Mouse (Mus musculus) embryonic stem cell, embryonic (primary cell): ENCODE data around the gene Cds2.

ENCODE experiments used
- CTCF ChIA-PET, 4 experiments: fragments of 300-600 bp in 2 of 4; fragments of 350-600 bp in 2 of 4; sonication (Branson Sonifier 250); formaldehyde crosslinking; loops; one replicate each; lab custom pipeline; 2022; ENCODE audit warnings: inconsistent platforms in 2 of 4; lab: Charles Lee
- POLR2A ChIA-PET, 4 experiments: fragments of 300-600 bp in 2 of 4; fragments of 350-600 bp in 2 of 4; sonication (Branson Sonifier 250); formaldehyde crosslinking; loops; one replicate each; lab custom pipeline; 2022; ENCODE audit warnings: antibody characterized with exemption in 4 of 4, inconsistent platforms in 1 of 4; lab: Charles Lee

The Cds2 gene

GRCm38 (mm10) chr2:132257350-132258068, 5.4 kb upstream of the Cds2 start:
- CTCF ChIA-PET, result interaction anchor here in 1 of 4 experiments (0.5 kb wide), 1 partner anchor 31 kb away, joined by 4 read pairs; no protein-coding TSS in a partner anchor
- POLR2A ChIA-PET, result interaction anchor here in 2 of 4 experiments (0.6 to 11.8 kb wide), 11 partner anchors 9 to 271 kb away, joined by 3 to 227 read pairs (median 4); no protein-coding TSS in a partner anchor

GRCm38 (mm10) chr2:132260601-132261000, 2.3 kb upstream of the Cds2 start:
- CTCF ChIA-PET, result no interaction called here
- POLR2A ChIA-PET, result interaction anchor here in 3 of 4 experiments (0.6 to 6.8 kb wide), 4 partner anchors 15 to 37 kb away, joined by 6 to 144 read pairs (median 49); no protein-coding TSS in a partner anchor

GRCm38 (mm10) chr2:132262175-132262574, 773 bp upstream of the Cds2 start:
- ChIA-PET CTCF (interaction anchor here in 3 of 4 experiments (0.6 to 1.9 kb wide), 12 partner anchors 8 to 344 kb away, joined by 3 to 11 read pairs (median 4); no protein-coding TSS in a partner anchor), POLR2A (interaction anchor here (0.6 to 6.8 kb wide), 24 partner anchors 9 to 584 kb away, joined by 3 to 144 read pairs (median 5); partner anchors contain the start of genes Pcna (in 4 of the 4), Crls1 (in 1 of the 4) and Rassf2 (in 1 of the 4))

DNA sequence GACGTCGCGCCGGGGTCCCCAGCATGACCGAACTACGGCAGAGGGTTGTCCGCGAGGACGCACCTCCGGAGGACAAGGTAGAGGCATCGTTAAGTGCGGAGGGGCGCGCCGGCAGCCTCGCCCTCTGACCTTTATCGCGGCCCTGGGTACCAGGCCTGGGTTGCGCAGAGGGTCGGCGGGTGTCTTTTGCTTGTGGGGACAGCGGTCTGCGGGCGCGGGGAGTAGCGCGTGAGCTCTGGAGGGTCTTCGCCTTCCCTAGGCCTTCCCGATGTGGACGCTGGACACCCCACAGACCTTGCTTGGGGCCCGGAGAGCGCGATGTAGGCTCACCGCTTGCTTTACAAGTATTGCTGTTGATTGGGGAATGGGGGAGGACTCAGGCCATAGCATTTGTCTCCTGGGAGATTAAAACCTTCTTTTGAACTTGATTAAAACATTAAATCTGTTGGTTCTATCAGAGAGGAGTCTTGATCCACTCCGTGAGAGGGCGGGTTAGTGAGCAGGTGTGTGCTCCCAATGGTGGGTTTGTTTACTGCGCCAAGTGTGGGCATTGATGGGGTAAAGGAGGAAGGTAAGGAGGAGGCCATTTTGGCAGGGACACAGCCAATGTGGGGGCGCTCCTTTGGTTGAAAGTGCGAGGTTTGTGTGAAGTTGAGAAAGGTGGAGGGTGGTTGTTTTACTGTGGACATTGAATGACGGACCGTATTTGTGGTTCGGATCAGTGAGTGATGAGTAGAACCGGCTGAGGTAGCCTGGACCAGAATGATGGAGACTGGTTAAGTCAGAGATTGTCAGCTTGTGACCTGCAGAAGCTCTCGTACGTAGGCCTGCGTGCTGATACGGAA, 695 bp downstream of the Cds2 start:
- CTCF ChIA-PET, result interaction anchor here in 3 of 4 experiments (0.6 to 1.8 kb wide), 6 partner anchors 10 to 346 kb away, joined by 3 to 11 read pairs (median 4); no protein-coding TSS in a partner anchor

GRCm38 (mm10) chr2:132264266-132264710, 1.3 kb downstream of the Cds2 start:
- CTCF ChIA-PET, result interaction anchor here in 1 of 4 experiments (0.6 kb wide), 1 partner anchor 10 kb away, joined by 3 read pairs; no protein-coding TSS in a partner anchor
- POLR2A ChIA-PET, result interaction anchor here in 2 of 4 experiments (0.6 to 6.8 kb wide), 12 partner anchors 8 to 416 kb away, joined by 3 to 144 read pairs (median 12); partner anchors contain the start of gene Pcna (in 2 of the 2)

More for the DNA sequence above, 695 bp downstream of the Cds2 start:
- POLR2A ChIA-PET, result interaction anchor here (0.6 to 6.8 kb wide), 24 partner anchors 7 to 314 kb away, joined by 3 to 144 read pairs (median 5); partner anchors contain the start of genes Pcna (in 3 of the 4) and Rassf2 (in 1 of the 4)

GRCm38 (mm10) chr2:132265196-132265595, 2.2 kb downstream of the Cds2 start:
- CTCF ChIA-PET, result interaction anchor here in 1 of 4 experiments (0.9 kb wide), 1 partner anchor 10 kb away, joined by 5 read pairs; no protein-coding TSS in a partner anchor
- POLR2A ChIA-PET, result interaction anchor here in 3 of 4 experiments (0.9 to 6.8 kb wide), 13 partner anchors 9 to 417 kb away, joined by 3 to 144 read pairs (median 5); partner anchors contain the start of genes Pcna (in 3 of the 3) and Tmem230 (in 1 of the 3)

DNA sequence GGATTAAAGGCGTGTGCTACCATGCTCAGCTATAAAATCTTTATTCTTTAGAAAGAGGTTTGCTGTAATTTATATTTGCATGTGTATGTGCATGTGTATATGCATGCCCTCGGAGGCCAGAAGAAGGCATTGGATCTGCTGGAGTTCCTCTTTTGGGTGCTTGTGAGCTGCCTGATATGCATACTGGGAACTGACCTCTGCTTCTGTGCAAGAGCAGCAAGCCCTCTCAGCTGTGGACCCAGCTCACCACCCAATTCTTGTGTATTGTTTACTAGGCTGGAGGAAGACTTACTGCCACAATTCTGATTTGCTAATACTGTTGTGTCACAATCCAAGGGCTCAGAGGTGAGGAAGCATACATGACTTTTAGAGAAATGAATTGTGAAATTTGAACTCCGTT, 3.1 kb downstream of the Cds2 start:
- CTCF ChIA-PET, result no interaction called here
- POLR2A ChIA-PET, result interaction anchor here (0.7 to 6.8 kb wide), 9 partner anchors 9 to 45 kb away, joined by 3 to 144 read pairs (median 7); partner anchors contain the start of genes Pcna (in 3 of the 4) and Tmem230 (in 1 of the 4)

DNA sequence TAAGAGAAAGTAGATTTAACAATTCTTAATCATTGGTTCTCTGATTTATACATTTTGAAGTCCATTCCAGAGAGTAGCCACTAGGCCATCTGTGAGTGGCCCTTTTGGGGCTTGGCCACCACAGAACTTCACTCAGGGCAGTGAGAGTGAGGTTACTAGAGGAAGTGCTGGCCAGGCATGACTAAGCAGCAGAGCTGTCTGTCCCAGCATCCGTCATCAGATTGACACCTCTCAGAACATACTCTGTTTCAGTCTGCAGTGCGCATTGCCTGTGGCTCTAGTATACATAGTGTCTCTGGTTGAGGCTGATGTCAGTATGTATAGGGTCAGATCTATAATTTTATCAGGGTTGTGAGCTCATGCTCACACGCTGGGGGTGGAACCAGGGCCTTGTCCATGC, 6.3 kb downstream of the Cds2 start:
- POLR2A ChIA-PET, result interaction anchor here in 3 of 4 experiments (0.5 to 4.8 kb wide), 8 partner anchors 14 to 68 kb away, joined by 3 to 122 read pairs (median 8); partner anchors contain the start of gene Pcna (in 1 of the 3)
- CTCF ChIA-PET, result no interaction called here

DNA sequence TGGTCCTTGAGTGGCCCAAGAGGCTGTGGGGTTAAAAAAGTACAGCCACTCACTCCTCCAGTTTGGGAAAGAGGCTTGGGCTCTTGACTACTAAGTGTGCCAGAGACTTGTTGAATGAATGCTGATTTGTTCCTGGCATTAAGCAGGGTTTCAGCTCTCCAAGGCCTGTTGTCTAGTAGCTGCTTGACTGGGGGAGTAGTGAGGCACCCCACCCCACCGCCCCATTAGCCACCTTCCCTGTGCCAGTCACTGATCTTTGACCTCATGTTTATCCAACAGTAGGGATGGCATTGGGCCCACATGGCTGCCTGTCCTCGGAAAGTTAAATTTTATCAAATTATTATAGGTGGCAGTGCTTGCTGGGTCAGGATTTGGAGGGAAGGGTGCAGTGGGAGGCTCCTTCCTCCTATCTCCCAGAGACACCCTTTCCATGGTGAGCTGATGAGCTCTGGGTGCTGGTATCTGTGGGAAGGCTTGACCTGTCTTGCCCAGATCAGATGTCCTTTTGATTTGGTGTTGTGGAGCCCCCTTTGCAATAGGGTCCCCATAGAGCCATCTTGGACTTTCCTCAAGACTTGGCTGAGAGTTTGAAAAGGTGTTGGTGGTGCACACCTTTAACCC, 7.5 kb downstream of the Cds2 start:
- POLR2A ChIA-PET, result interaction anchor here (0.7 to 4.8 kb wide), 16 partner anchors 13 to 394 kb away, joined by 3 to 122 read pairs (median 4); partner anchors contain the start of genes Pcna (in 2 of the 4) and Rassf2 (in 1 of the 4)
- CTCF ChIA-PET, result no interaction called here

- ChIA-PET CTCF (no interaction called here), POLR2A (interaction anchor here in 3 of 4 experiments (0.8 to 4.8 kb wide), 15 partner anchors 10 to 43 kb away, joined by 3 to 122 read pairs (median 4); partner anchors contain the start of genes Cds2 (in 2 of the 3) and Pcna (in 2 of the 3))
These were observed 9.9 kb downstream of the Cds2 start for GRCm38 (mm10) chr2:132272694-132273389.

- ChIA-PET CTCF (interaction anchor here (0.7 to 1.6 kb wide), 9 partner anchors 9 to 177 kb away, joined by 3 to 9 read pairs (median 5); partner anchors contain the start of gene Cds2 (in 2 of the 4)), POLR2A (interaction anchor here in 3 of 4 experiments (0.6 to 15.9 kb wide), 10 partner anchors 10 to 428 kb away, joined by 3 to 321 read pairs (median 6); partner anchors contain the start of genes Cds2 (in 3 of the 3) and Pcna (in 1 of the 3))
These were observed 12.6 kb downstream of the Cds2 start for GRCm38 (mm10) chr2:132275527-132275926.

GRCm38 (mm10) chr2:132276249-132276648, 13.3 kb downstream of the Cds2 start:
- ChIA-PET CTCF (interaction anchor here (0.9 to 1.6 kb wide), 5 partner anchors 8 to 14 kb away, joined by 5 to 9 read pairs (median 6); partner anchors contain the start of gene Cds2 (in 2 of the 4)), POLR2A (interaction anchor here in 2 of 4 experiments (0.7 to 15.9 kb wide), 5 partner anchors 9 to 41 kb away, joined by 3 to 321 read pairs (median 8); partner anchors contain the start of genes Cds2 (in 1 of the 2) and Pcna (in 1 of the 2))

- CTCF ChIA-PET, result no interaction called here
- POLR2A ChIA-PET, result interaction anchor here in 2 of 4 experiments (1.2 to 15.9 kb wide), 5 partner anchors 10 to 25 kb away, joined by 3 to 321 read pairs (median 144); partner anchors contain the start of genes Pcna (in 2 of the 2) and Cds2 (in 1 of the 2)
These were observed 15.4 kb downstream of the Cds2 start for GRCm38 (mm10) chr2:132278273-132278853.

DNA sequence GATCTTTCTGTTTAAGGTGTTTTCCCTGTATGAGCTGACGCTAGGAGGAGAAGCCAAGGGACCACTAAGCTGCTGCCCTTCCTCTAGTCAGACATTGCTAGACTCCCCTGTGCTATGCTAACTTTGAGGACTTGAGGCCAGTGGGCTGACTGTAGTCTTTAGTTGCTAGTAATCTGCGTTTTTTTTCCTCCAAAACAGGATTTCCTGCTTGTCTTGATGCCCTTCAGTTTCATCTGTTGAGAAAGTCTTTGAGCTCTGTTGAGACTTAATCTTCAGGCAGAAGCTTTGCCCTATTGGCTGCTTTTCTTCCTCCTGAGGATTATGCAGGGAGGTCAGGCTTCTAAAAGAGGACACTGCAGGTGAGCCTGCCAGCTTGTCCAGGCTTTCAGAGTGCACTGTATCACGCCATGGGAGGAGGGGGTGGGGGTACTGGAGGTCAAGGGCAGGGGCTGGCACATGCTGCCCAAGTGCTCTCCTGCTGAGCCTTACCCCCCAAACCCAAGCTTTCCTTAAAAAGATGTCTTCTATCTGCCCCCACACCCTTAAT, 16.5 kb downstream of the Cds2 start:
- CTCF ChIA-PET, result interaction anchor here in 1 of 4 experiments (0.6 kb wide), 1 partner anchor 276 kb away, joined by 7 read pairs; no protein-coding TSS in a partner anchor
- POLR2A ChIA-PET, result interaction anchor here in 2 of 4 experiments (0.7 to 15.9 kb wide), 11 partner anchors 8 to 26 kb away, joined by 3 to 321 read pairs (median 50); partner anchors contain the start of genes Cds2 (in 2 of the 2) and Pcna (in 2 of the 2)

DNA sequence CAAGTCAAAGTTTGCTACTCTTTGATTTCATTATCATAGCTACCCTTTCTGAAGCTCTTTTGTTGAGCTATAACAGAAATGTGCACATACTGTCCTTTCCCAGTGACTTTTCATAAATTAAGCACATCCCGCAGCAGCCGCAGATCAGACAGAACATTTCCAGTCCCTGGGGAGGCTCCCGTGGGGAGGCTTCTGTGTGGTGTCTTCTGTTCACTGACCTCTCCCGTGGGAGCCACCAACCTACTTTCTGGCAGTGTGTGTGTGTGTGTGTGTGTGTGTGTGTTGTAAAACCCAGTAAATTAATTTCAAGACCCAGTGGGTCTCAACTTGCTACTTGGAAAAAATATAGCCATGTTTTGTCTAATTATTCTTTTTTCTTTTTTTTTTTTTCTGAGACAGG, 17.0 kb downstream of the Cds2 start:
- ChIA-PET CTCF (interaction anchor here in 2 of 4 experiments (0.6 to 1.4 kb wide), 2 partner anchors 17 to 276 kb away, joined by 4 to 7 read pairs; partner anchors contain the start of gene Cds2 (in 1 of the 2)), POLR2A (interaction anchor here in 2 of 4 experiments (0.7 to 15.9 kb wide), 13 partner anchors 9 to 337 kb away, joined by 3 to 321 read pairs (median 50); partner anchors contain the start of genes Cds2 (in 2 of the 2) and Pcna (in 2 of the 2))
